Mouse (Mus musculus): ENCODE data around the gene Stard3nl.

Stard3nl gene

GRCm38 (mm10) chr13:19395688-19396354 is at the start of gene Stard3nl:
Gene Stard3nl (minus strand): TSS chr13:19395795.
- peak; percentile 99 for DNase-seq

DNA sequence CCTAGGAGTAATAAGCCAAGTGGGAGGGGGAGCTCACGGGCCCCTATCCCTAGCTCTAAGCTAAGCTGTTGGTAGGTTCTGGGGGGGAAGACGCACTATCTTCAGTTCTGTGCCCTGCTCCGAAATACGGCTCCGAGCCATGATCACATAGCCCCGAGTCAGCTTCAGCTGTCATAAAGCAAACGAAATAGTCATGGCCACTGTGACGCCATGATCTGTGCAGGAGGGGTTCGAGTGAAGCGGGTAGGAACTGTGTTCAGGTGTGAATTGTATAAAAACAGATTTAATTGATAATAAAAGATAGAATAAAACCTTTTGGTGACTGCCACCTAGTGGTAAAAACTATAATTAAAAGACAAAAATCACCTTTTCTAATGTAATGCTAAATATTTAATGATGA is 42.4 kb upstream of the Stard3nl start:
- peak; percentile 27 for DNase-seq

- no peak for DNase-seq
These were observed 34.3 kb upstream of the Stard3nl start for GRCm38 (mm10) chr13:19429812-19430370.

- DNase-seq = no peak
These were observed 32.5 kb upstream of the Stard3nl start for GRCm38 (mm10) chr13:19428076-19428475.

DNA sequence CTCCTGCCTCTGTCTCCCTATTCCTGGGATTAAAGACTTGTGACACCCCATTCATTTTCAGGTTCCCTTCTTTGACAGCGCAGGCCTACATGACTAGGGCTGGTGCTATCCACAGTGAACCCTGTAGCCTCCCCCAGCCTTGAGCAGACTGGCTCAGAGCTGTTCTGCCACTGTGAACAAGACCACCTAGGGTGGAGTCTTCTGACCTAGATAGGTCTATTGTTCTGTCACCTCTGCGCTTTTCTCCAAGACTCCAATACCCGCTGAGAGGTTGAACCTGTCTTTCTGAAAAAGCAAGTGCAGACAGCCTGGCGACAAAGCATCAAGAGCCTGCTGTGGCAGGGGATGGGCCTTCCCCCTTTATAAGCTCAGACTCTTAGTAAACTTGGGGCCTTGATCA is 29.0 kb upstream of the Stard3nl start:
- no peak for DNase-seq

DNA sequence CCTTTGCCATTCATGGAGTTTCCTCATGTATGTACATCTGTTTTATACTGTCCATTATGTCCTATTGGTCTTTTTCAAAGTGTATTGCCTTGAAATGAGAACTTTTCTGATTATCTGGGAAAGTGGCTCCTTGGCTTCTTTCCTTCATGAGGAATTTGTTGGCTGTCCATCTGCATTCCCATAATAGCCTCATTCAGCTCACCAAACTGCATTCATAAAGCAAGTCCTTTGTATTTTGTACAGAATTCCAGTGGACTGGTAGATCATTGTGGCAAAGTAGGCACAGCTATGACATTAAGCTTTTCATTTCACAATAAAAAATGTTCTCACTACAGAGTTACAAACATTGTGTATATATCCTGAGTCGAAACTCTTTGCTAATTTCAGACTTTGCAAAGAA is 26.9 kb upstream of the Stard3nl start:
- no peak for DNase-seq

DNA sequence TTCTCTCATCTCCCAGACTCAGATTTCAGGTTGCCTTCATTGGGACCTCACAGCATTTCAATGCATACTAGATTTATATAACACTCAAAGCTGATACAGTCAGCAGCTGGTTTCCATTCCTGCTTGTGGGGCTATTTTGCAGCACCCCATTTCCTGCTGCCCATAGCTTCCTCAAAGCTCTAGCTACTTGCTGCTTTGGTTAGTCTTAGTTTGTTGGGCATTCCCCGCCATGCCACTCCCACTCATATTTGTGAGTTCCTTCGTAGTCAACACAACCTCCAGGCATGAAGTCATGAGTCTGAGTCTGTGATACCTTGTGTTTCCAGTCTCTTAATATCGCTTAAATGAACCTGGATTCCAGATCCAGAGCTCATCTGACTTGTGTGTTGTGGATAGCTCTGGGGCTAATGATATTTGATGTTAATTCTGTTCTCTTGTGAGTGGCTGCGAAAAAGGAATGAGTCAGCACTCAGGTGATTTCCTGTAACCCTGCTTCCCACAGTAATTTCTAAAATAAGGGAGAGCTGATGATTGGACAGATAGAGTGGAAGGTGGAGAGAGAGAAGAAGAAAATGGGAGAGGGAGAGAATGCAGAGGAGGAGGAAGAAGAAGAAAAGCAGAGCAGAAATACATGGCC is 22.4 kb upstream of the Stard3nl start:
- DNase-seq = no peak

DNA sequence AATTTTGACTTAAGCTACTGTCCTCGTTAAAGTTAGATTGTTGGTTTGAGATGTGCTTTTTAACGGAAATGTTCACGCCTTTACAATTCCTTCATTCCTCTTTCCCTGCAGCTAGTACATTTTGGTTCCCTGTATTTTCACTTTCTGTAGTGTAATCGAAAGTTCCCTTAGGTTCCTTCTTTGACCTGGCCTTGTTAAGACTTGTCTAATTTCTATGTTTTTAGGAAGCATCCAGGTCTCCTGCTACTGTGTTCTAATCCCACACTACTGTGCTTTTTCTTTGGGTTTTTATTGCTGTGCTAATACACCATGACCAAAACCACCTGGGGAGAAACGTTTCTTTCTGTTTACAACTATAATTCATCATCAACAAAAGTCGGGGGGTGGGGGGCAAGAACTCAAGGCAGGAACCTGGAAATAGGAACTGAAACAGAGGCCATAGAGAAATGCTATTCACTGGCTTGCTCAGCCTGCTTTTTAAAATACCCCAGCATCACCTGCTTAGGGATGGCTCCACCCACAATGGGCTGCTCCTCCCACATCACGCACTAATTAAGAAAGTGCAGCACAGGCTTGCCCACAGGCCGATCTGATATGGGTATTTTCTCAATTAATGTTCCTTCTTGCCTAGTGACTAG is 20.4 kb upstream of the Stard3nl start:
- no peak for DNase-seq

DNA sequence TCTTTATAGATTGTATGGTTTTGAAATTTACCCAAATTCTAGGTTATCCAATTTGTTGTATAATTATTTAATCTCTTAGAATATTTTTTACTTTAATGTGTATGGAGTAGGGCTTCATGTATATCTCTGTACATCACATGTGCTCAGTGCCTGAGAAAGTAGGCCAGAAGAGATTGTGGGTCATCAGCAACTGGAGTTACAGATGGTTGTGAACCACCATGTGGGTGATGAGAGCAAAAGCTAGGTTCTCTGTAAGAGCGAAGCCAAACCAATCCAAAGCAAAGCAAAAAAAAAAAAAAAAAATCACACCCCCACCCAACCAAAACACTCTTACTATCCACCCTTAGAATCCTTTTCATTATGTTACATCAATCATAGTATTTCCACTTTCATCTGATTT is 19.7 kb upstream of the Stard3nl start:
- DNase-seq = no peak

- DNase-seq = no peak
These were observed 16.8 kb upstream of the Stard3nl start for GRCm38 (mm10) chr13:19412334-19412939.

GRCm38 (mm10) chr13:19411886-19412285 is 16.3 kb upstream of the Stard3nl start:
- no peak for DNase-seq

- no peak for DNase-seq
These were observed 15.1 kb upstream of the Stard3nl start for GRCm38 (mm10) chr13:19410694-19411093.

GRCm38 (mm10) chr13:19407953-19408352 is 12.4 kb upstream of the Stard3nl start:
- no peak for DNase-seq

DNA sequence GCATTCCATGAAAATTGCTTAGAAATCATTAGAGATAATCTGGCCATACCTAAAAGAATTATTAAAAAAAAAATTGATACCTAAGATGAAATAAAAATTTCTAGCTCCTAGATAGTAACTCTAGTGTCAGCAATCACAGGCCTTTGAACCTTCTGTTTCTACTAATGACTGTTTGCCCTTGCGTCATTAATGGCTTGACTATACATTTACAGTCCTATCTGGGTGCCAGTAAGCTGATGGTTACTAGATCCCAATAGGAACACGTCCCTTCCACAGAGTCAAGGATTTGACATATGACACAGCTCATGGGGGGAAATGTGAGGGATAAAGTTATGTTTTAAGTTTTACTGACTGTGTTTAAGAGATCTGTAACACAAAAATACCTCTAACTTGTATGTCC is 9.0 kb upstream of the Stard3nl start:
- no peak for DNase-seq

GRCm38 (mm10) chr13:19394798-19395687 is 552 bp downstream of the Stard3nl start:
- peak; percentile 25 for DNase-seq

- DNase-seq = peak; percentile 18
These were observed 1.4 kb downstream of the Stard3nl start for GRCm38 (mm10) chr13:19394171-19394570.

DNA sequence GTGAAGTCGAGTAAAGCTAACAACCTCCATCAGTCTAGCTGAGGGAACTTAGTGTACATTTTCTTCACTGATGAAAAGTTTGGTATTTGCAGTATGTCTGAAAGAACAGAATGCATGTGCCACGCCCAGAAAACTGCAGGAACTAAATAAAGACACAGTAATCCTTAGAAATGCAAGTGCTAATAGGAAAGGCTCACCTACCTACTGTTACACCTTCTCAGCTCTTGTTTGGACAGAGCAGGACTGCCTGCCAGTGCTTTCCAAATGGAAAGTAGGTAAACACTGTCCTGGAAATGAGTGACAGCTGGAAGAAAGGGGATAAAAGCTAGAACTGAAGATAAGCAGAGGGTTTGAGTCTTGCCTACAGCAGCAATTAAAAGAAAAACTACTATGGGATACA is 1.9 kb downstream of the Stard3nl start:
- no peak for DNase-seq

DNA sequence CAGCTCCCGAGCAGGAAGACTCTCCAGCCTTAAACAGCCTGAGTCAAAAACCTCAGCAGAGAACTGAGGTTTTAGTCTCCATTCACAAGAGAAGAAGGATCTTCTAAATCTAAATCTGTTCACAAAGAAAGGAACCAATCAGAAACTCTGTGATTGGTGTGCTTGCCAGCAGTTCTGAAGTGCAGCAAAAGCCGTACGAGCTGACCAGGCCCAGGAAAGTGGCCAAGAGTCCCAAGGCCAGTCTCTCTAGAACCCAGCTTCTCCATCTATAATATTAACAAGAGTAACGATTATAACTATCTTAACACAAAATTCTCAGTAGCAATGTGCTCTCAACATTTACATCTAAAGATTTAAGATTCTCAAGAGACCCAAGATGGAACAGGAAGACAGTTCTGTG is 4.0 kb downstream of the Stard3nl start:
- DNase-seq = no peak

- no peak for DNase-seq
These were observed 5.3 kb downstream of the Stard3nl start for GRCm38 (mm10) chr13:19390296-19390695.

- DNase-seq = no peak
These were observed 5.7 kb downstream of the Stard3nl start for GRCm38 (mm10) chr13:19389896-19390295.

- DNase-seq = no peak
These were observed 6.2 kb downstream of the Stard3nl start for GRCm38 (mm10) chr13:19389434-19389833.

- DNase-seq = no peak
These were observed 10.4 kb downstream of the Stard3nl start for GRCm38 (mm10) chr13:19385226-19385625.
